Mouse (Mus musculus) right cerebral cortex, postnatal 10 days (tissue): ENCODE measurements around the gene Olfr237-ps1.
"Not testable (repeated sequence)": the region's sequence is repeated elsewhere in the genome, so short reads cannot be mapped to it uniquely, and the experiment has no call there.

Source experiments
- DNase-seq, 2 experiments: peaks; one replicate each; pipeline ENCODE4 v3.0.0; 2021; ENCODE audit warnings: low spot score in 2 of 2

Olfr237-ps1 gene

DNA sequence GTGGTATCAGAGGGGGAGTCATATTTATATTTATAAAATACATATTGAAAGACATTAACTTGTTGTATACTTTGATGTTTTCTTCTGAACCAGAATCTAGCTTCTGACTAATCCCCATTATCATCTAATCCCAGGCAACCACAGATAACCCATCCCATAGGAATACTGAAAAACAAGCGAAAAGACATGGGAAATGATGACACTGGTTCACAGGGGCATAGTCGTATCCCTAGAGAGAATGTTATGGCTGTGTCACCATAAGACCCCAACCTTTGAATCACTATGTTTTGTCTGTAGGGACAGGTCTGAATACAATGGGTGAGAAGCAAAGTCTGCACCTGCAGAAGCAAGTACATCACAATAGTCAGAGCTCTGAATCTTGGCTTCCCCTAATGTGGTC lies at the start of gene Olfr237-ps1:
Olfr237-ps1 (plus strand) TSS at position 301 of the 400 bp plus-strand sequence.
- not testable (repeated sequence) for DNase-seq

DNA sequence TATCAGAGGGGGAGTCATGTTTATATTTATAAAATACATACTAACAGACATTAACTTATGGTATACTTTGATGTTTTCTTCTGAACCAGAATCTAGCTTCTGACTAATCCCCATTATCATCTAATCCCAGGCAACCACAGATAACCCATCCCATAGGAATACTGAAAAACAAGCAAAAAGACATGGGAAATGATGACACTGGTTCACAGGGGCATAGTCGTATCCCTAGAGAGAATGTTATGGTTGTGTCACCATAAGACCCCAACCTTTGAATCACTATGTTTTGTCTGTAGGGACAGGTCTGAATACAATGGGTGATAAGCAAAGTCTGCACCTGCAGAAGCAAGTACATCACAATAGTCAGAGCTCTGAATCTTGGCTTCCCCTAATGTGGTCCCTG lies 40.3 kb upstream of the Olfr237-ps1 start, which contains the start of gene Olfr441:
Olfr441 (plus strand) TSS at position 301 of the 400 bp plus-strand sequence.
- not testable (repeated sequence) for DNase-seq

DNA sequence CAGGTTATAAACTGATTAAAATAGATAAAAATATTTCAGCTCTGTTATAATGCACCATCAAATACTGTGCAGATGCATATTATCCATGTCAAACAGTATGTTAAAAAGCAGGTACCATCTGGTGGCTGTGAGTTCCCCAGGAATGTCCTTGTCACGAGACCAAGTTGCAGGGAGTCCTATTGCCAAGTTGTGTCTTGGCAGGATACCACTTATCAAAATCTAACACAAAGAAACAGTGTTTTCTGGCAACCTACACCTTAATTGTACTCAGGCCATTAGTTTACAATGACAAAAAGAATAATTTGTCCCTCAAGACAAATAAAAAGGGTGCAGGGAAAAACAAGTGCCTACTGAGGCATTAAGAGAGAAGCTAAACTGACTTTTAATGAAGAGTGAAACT lies 13.1 kb downstream of the Olfr237-ps1 start:
- DNase-seq = no peak

DNA sequence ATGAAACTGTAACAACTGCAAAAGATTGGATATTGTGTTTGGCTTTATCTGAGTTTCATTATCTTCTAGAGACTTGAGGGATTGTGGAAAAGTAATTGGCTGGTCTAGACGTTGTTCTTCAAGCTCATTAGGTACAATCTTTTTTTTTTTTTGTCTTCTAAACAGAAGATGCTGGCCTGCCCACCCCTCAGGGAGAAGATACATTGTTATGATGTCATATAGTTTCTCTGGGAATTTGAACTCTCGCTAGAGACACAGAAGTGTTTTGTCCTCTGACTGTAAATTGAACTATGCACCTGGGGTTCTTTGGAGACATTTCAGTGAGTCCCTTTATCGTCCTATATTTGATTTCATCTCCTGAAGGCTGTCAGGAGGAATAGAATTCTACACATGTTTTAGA lies 16.6 kb downstream of the Olfr237-ps1 start, which contains the start of gene Olfr437:
Olfr437 (plus strand) TSS at position 301 of the 400 bp plus-strand sequence.
- DNase-seq = no peak

DNA sequence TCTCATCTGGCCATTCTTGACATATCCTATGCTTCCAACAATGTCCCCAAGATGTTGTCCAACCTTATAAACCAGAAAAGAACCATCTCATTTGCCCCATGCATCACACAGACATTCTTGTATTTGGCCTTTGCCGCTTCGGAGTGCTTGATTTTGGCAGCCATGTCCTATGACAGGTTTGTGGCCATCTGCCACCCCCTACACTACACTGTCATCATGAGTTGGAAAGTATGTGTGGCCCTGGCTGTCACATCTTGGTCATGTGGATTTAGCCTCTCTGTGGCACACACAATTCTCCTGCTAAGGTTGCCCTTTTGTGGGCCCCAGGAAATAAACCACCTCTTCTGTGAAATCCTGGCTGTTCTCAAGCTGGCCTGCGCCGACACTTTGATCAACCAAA lies 20.9 kb downstream of the Olfr237-ps1 start:
- no peak for DNase-seq

DNA sequence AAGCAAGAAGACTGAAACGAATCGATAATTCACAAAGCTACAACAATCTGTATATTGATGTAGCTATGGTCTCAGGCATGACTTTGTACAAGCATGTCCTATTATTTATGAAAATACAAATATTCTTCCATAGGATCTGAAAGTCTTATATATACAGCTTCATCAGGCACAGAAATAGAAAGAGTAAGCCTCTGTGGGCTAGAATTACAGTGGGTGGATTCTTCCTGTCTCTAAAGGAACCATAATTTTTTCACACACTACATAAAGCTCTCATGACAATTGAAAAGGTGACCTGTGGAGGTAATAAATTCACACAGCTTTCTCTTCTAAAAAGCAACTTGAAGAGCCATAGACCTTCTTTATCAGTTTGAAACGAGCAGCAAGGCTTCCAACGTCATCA lies 25.5 kb downstream of the Olfr237-ps1 start, which contains the start of gene Olfr13:
Olfr13 (plus strand) TSS at position 301 of the 400 bp plus-strand sequence.
- DNase-seq = no peak

DNA sequence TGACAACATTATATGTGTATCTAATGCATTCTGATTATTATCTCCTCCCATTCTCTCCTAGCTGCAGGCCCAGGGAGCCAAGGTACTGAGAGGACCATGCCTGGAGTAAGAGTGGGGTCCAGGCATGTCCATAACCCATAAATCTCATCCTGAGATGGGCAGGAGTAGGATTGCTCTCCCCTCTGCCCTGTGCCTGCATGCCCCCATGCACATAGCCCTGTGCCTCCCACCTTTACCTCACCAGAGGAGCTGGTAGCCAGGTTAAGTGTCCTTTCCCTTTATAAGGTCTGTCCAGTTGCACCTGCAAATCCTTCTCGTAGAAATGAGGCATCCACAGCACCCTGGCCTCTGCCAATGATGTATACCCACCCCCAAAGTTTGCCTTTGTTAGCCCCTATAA lies 31.8 kb downstream of the Olfr237-ps1 start:
- DNase-seq = no peak

DNA sequence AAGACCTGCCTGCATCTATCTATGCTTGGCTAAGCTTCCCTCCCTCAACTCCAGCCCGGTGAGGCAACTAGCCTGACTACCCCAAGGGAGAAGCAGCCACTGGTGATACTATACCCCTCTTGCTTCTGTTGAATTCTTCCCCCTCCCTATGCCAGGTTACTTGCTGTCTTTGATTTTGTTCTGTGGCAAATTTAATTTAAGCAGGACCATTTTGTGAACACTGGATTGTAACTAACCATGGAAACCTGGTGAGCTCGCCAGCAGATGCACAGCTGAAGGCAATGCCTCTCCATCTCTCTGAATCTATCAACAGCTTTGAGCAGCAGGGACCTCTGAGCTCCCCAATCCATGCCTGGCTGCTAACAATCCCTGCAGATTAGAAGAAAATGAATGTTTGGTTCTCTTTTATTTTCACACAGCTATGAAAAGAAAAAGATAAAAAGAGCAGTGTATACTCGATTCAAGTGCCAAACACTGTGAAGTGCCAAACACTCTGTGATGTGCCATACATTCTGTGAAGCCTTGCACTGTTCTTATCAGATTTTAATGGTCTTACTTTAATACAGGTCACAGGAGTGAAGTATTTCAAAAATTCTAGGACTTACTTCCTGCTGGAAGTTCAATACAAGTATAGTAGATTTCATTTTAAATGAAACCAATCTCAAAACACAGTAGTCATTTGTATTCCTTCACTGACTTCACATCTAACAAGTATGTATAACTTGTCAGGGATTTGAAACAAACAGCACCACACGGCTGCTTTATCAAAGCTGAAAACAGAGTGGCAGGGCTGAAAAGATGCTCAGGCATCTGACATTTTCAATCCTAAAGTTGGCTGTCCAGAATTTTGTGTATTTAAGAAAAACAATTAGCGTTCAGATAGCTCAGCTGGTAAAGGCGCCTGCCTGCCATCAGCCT lies 32.5 kb downstream of the Olfr237-ps1 start:
- peak; percentile 31 to 46 for DNase-seq

DNA sequence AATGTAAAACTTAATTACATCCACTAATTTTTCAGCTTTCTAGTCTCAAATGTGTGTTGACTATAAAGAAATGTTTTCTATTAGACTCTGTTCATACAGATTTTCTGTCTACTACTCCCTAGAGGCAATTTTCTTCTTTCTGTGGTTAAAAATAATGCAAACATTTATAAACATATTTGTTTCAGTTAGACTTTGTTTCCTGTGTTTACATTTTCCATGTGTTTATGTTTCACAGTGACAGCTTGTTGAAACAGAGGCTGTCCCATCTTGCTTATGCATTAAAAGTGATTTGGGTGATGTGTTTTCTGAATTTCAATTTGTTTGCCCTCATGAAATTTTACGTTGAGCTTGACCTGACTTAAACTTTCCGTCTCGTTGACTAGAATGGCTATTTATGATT lies 44.6 kb downstream of the Olfr237-ps1 start:
- no peak for DNase-seq

DNA sequence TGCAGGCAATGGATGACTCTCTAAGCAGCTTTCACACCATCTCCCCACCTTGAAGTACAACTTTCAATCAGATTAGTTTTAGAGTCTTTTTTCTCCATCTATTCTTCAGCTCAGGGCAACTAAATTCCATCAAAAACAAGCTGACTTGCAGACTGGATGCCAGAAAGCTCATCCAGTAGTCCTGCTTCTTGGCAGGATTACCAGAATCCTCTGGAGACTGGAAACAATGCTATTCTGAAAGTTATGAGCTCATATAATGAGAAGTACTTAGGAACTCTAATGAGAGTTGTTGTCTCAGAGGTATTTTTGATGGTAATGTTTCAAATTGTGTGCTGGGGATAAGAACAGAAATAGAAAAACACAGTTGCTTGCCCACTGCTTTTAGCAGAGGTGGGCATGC lies 50.4 kb downstream of the Olfr237-ps1 start, which contains the start of gene Olfr435:
Olfr435 (plus strand) TSS at position 366 of the 400 bp plus-strand sequence.
- DNase-seq = no peak

DNA sequence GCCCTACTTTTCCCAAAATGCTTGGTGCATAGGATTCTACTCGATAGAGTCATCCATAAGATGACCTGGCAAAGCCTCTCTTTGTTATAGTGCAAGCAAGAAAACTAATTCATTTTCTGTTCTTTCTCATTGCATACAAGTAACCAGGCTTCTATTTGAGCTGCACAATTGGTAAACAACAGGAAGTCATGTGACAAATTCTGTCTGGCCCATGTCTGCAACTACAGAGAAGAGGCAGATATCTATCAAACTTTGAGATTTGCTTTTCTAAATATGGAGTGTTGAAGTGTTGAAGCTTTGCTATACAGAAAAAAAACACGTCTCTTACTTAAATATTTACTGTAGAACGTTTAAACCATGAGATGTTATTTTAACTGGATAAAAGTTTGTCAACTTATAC lies 51.7 kb downstream of the Olfr237-ps1 start:
- DNase-seq = no peak

DNA sequence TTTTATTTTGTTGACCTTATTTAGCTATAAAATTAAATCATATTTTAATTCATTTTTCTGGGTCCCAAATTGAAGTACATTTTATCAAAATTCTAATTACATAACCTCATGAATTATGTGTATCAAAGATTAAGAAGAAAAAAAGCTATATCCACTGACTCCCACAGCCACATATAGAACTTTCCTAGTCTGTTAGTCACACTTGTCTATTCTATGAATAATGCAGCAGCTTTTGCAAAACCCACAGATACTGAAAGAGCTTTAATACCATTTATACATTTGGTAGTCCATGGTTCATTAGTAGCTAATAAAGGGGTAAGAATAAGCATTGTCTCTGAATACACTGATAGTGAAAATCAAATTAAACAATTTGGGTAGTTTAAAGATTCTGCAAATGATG lies 56.4 kb downstream of the Olfr237-ps1 start:
- no peak for DNase-seq

DNA sequence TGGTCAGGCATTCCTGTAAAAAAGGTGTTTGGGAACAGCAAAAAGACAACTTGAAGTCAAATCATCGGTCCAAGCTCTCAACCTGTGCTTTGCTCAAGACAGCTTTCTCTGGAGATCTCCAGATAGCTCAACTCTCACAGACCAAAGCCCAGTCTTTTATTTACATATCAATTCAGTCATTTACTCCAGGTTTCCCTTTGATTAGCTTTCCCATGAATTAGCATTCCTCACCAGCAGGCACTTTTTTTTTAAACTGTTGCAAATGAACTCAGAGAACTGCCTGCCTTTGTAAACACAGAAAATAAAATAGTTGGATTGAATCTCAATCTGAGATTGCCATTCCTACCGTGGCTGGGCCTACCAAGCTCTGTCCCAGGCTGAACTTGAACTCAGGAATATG lies 59.0 kb downstream of the Olfr237-ps1 start:
- DNase-seq = no peak
